Mouse (Mus musculus): Measurements from ENCODE around the gene 2200002D01Rik. TPM values are rescaled to one million over a fixed set of nuclear protein-coding genes. Genes with fewer than 3 reads are reported as not detected.
"Not testable (repeated sequence)": the region's sequence is repeated elsewhere in the genome, so short reads cannot be mapped to it uniquely, and the experiment has no call there.

Gene 2200002D01Rik
- polyA plus RNA-seq, 1 experiment from 2014 or later = 9.6 TPM

GRCm38 (mm10) chr7:29238019-29238967, 10.0 kb downstream of the 2200002D01Rik start, which contains the start of gene Yif1b:
Gene Yif1b, plus strand, starts transcription at chr7:29238329.
- DNase-seq (ENCODE audit: low spot score) = peak; percentile 100

GRCm38 (mm10) chr7:29237596-29237995, 10.7 kb downstream of the 2200002D01Rik start:
- not testable (repeated sequence) for DNase-seq (ENCODE audit: low spot score)

- no peak for DNase-seq (ENCODE audit: low spot score)
Measured at GRCm38 (mm10) chr7:29236593-29236992, 11.7 kb downstream of the 2200002D01Rik start.

- DNase-seq (ENCODE audit: low spot score) = no peak
Measured at GRCm38 (mm10) chr7:29234661-29235060, 13.6 kb downstream of the 2200002D01Rik start.

GRCm38 (mm10) chr7:29233745-29234144, 14.5 kb downstream of the 2200002D01Rik start:
- no peak for DNase-seq (ENCODE audit: low spot score)

- no peak for DNase-seq (ENCODE audit: low spot score)
Measured at GRCm38 (mm10) chr7:29232247-29233013, 15.8 kb downstream of the 2200002D01Rik start, which contains the start of gene Kcnk6. Gene Kcnk6, minus strand, starts transcription at chr7:29232515.

- no peak for DNase-seq (ENCODE audit: low spot score)
Measured at GRCm38 (mm10) chr7:29231517-29231916, 16.7 kb downstream of the 2200002D01Rik start.

GRCm38 (mm10) chr7:29230560-29230959, 17.7 kb downstream of the 2200002D01Rik start:
- DNase-seq (ENCODE audit: low spot score) = no peak

- no peak for DNase-seq (ENCODE audit: low spot score)
Measured at GRCm38 (mm10) chr7:29228202-29228601, 20.1 kb downstream of the 2200002D01Rik start.

GRCm38 (mm10) chr7:29225520-29225919, 22.7 kb downstream of the 2200002D01Rik start:
- no peak for DNase-seq (ENCODE audit: low spot score)

- DNase-seq (ENCODE audit: low spot score) = no peak
Measured at GRCm38 (mm10) chr7:29224756-29225394, 23.4 kb downstream of the 2200002D01Rik start.

- DNase-seq (ENCODE audit: low spot score) = no peak
Measured at GRCm38 (mm10) chr7:29214846-29215245, 33.4 kb downstream of the 2200002D01Rik start.

GRCm38 (mm10) chr7:29214236-29214635, 34.0 kb downstream of the 2200002D01Rik start:
- DNase-seq (ENCODE audit: low spot score) = no peak

GRCm38 (mm10) chr7:29213675-29214082, 34.6 kb downstream of the 2200002D01Rik start, which contains the start of gene Catsperg1:
Gene Catsperg1, minus strand, starts transcription at chr7:29214035.
- DNase-seq (ENCODE audit: low spot score) = no peak

- not testable (repeated sequence) for DNase-seq (ENCODE audit: low spot score)
Measured at GRCm38 (mm10) chr7:29212775-29213560, 35.3 kb downstream of the 2200002D01Rik start.

- no peak for DNase-seq (ENCODE audit: low spot score)
Measured at GRCm38 (mm10) chr7:29212199-29212765, 36.0 kb downstream of the 2200002D01Rik start.

GRCm38 (mm10) chr7:29211415-29212198, 36.7 kb downstream of the 2200002D01Rik start:
- DNase-seq (ENCODE audit: low spot score) = peak; percentile 88

GRCm38 (mm10) chr7:29211013-29211412, 37.3 kb downstream of the 2200002D01Rik start:
- DNase-seq (ENCODE audit: low spot score) = peak; percentile 12

GRCm38 (mm10) chr7:29202577-29202976, 45.7 kb downstream of the 2200002D01Rik start:
- peak; percentile 48 for DNase-seq (ENCODE audit: low spot score)

Data from thymus, postnatal 0 days (tissue).